Mouse (Mus musculus) CD4-positive helper T cell, adult 2 months (primary cell): ENCODE measurements at regions not wholly inside any gene's neighbourhood (a gene's known extent, or its start where the extent isn't known, plus 50 kb on each side); places are given as distances from the start of the nearest gene placed in this dataset.

ENCODE experiments used
- DNase-seq: peaks from one replicate; pipeline ENCODE4 v3.0.0-alpha.2; 2012; ENCODE audit warnings: low read depth, missing footprints, low spot score

- no peak for DNase-seq
Observed at GRCm38 (mm10) chr15:50942429-50942828, 2942.3 kb upstream of the Gm7489 start.

GRCm38 (mm10) chr15:50944976-50945375, 2939.7 kb upstream of the Gm7489 start:
- no peak for DNase-seq

GRCm38 (mm10) chr15:50959109-50959508, 2925.6 kb upstream of the Gm7489 start:
- no peak for DNase-seq

GRCm38 (mm10) chr15:50963606-50964005, 2921.1 kb upstream of the Gm7489 start:
- DNase-seq, result no peak

GRCm38 (mm10) chr15:50964236-50964635, 2920.5 kb upstream of the Gm7489 start:
- no peak for DNase-seq

- DNase-seq, result no peak
Observed at GRCm38 (mm10) chr15:50967176-50967575, 2917.5 kb upstream of the Gm7489 start.

- no peak for DNase-seq
Observed at GRCm38 (mm10) chr15:50970637-50971036, 2914.1 kb upstream of the Gm7489 start.

- no peak for DNase-seq
Observed at GRCm38 (mm10) chr15:50972593-50972992, 2912.1 kb upstream of the Gm7489 start.

GRCm38 (mm10) chr15:50974002-50974754, 2910.5 kb upstream of the Gm7489 start:
- no peak for DNase-seq

- DNase-seq, result no peak
Observed at GRCm38 (mm10) chr15:50989457-50989856, 2895.2 kb upstream of the Gm7489 start.

- DNase-seq, result no peak
Observed at GRCm38 (mm10) chr15:50991667-50992066, 2893.0 kb upstream of the Gm7489 start.

- no peak for DNase-seq
Observed at GRCm38 (mm10) chr15:50992246-50992645, 2892.5 kb upstream of the Gm7489 start.

- DNase-seq, result no peak
Observed at GRCm38 (mm10) chr15:50993121-50993520, 2891.6 kb upstream of the Gm7489 start.

- DNase-seq, result no peak
Observed at GRCm38 (mm10) chr15:50995688-50996087, 2889.0 kb upstream of the Gm7489 start.

GRCm38 (mm10) chr15:50996296-50996695, 2888.4 kb upstream of the Gm7489 start:
- no peak for DNase-seq

GRCm38 (mm10) chr15:50997209-50997763, 2887.4 kb upstream of the Gm7489 start:
- DNase-seq, result no peak

- no peak for DNase-seq
Observed at GRCm38 (mm10) chr15:51038968-51039367, 2845.7 kb upstream of the Gm7489 start.

GRCm38 (mm10) chr15:51070538-51070937, 2814.2 kb upstream of the Gm7489 start:
- no peak for DNase-seq

- no peak for DNase-seq
Observed at GRCm38 (mm10) chr15:51071132-51071656, 2813.5 kb upstream of the Gm7489 start.

GRCm38 (mm10) chr15:51073678-51074077, 2811.0 kb upstream of the Gm7489 start:
- no peak for DNase-seq

- no peak for DNase-seq
Observed at GRCm38 (mm10) chr15:51074196-51074595, 2810.5 kb upstream of the Gm7489 start.

GRCm38 (mm10) chr15:51083677-51084322, 2800.9 kb upstream of the Gm7489 start:
- DNase-seq, result no peak

- DNase-seq, result no peak
Observed at GRCm38 (mm10) chr15:51092936-51093335, 2791.8 kb upstream of the Gm7489 start.
